Mouse (Mus musculus) liver, embryonic 16.5 days (tissue): Measurements from ENCODE around the gene Stk24. TPM values are rescaled to one million over a fixed set of nuclear protein-coding genes. Genes with fewer than 3 reads are reported as not detected.

Experiments
- ATAC-seq: fragments of 200-750 bp; cut with Nextera tagmentation; 2 replicates; pipeline ENCODE4 v1.8.0; 2017; ENCODE audit warnings: low read depth, mild to moderate bottlenecking, moderate number of reproducible peaks, moderate library complexity
- H3K27ac ChIP-seq: fragments of 300-500 bp; sonication (generic); 2 replicates; pipeline ENCODE4 v1.5.1; 2014; ENCODE audit warnings: mild to moderate bottlenecking, low read length
- H3K27me3 ChIP-seq: fragments of 300-500 bp; sonication (generic); 2 replicates; pipeline ENCODE4 v1.6.1; 2014; ENCODE audit warnings: low read depth, low read length, mixed read lengths; ENCODE audit not compliant: control insufficient read depth, insufficient read depth
- H3K36me3 ChIP-seq: fragments of 300-500 bp; sonication (generic); 2 replicates; pipeline ENCODE4 v1.6.1; 2014; ENCODE audit warnings: mild to moderate bottlenecking; ENCODE audit not compliant: control insufficient read depth, insufficient read depth
- H3K4me1 ChIP-seq: fragments of 300-500 bp; sonication (generic); 2 replicates; pipeline ENCODE4 v1.6.1; 2014; ENCODE audit warnings: low read depth, low read length, mixed read lengths; ENCODE audit not compliant: control insufficient read depth
- H3K4me2 ChIP-seq: fragments of 300-500 bp; sonication (generic); 2 replicates; pipeline ENCODE4 v1.6.1; 2014; ENCODE audit warnings: low read depth, low read length, mixed read lengths
- H3K4me3 ChIP-seq: fragments of 300-500 bp; sonication (generic); 2 replicates; pipeline ENCODE4 v1.5.1; 2014; ENCODE audit warnings: low read depth, mild to moderate bottlenecking, low read length
- H3K9ac ChIP-seq: fragments of 300-500 bp; sonication (generic); 2 replicates; pipeline ENCODE4 v1.6.1; 2014; ENCODE audit warnings: low read depth, low read length
- H3K9me3 ChIP-seq: fragments of 300-500 bp; sonication (generic); replicated peaks from 2 replicates; pipeline ENCODE4 v1.6.1; 2016; ENCODE audit warnings: low read length; ENCODE audit not compliant: control insufficient read depth
- WGBS: fragments of 180-500 bp; shearing (Covaris S2); extraction: QIAGEN DNeasy Blood & Tissue Kit; methylation state at CpG from one replicate; pipeline ENCODE4 v1.1.7; 2014; ENCODE audit not compliant: insufficient replicate concordance; 5-methylcytosine and 5-hydroxymethylcytosine counted together
- polyA plus RNA-seq: library from polyadenylated mRNA; unstranded; fragments of >200 nt; fragmentation: Nextera tagmentation; extraction: Ambion mirVana; gene quantifications from 2 replicates; pipeline ENCODE4 v1.2.1, GENCODE M21; 2015

The Stk24 gene
- polyA plus RNA-seq, 1 experiment from 2014 or later = 26.1 TPM

- H3K9me3 ChIP-seq = no peaks in the 10 kb centered on the region
- WGBS = 36% methylated on average over 4 of the region's 4 CpGs
- H3K27ac ChIP-seq = no peak overlapping the region
- no peaks in the 10 kb centered on the region for H3K36me3 ChIP-seq
- H3K4me3 ChIP-seq = no peak overlapping the region
- no peak for ATAC-seq
- no peak overlapping the region for H3K9ac ChIP-seq
- H3K4me2 ChIP-seq = no peak overlapping the region
- no peaks in the 10 kb centered on the region; the same call in 1 of the 2 replicates for H3K4me1 ChIP-seq
- no peaks in the 10 kb centered on the region for H3K27me3 ChIP-seq
Observed at GRCm38 (mm10) chr14:121262606-121263005, 117.2 kb downstream of the Stk24 start.

DNA sequence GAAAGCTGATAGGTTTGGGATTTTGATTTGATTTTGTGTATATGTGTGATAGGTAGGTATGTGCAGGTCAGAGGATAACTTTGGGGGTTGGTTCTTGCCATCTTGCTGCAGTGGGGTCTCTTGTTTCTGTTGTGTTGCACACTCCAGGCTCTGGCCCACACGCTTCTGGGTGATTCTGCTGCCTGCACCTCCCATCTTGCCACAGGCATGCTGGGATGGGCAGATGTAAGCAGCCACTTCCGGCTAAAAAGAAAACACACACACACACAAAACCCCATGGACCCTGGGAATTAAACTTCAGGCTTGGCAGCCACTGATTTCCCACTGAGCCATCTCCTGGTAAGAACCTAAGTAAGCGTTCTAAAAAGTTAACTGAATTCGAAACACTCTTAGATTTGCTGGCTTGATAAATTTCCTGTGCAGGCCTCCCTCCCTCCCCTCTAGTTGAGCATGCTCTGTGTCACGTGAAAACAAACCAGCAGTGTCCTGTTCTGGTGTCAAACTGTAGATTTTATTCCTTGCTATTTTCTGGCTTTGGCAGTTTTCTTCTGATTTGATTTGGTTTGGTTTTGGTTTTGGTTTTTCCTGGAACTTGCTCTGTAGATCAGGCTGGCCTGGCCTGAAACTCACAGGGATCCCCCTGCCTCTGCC is 118.5 kb downstream of the Stk24 start:
- Histone ChIP-seq H3K4me3 (no peak overlapping the region), H3K9ac (no peak overlapping the region), H3K4me2 (no peak overlapping the region), H3K9me3 (no peaks in the 10 kb centered on the region), H3K36me3 (no peaks in the 10 kb centered on the region), H3K4me1 (no peaks in the 10 kb centered on the region; the same call in 1 of the 2 replicates), H3K27me3 (no peaks in the 10 kb centered on the region), H3K27ac (no peak overlapping the region)
- WGBS = 38% methylated on average over 5 of the region's 5 CpGs
- ATAC-seq = no peak

DNA sequence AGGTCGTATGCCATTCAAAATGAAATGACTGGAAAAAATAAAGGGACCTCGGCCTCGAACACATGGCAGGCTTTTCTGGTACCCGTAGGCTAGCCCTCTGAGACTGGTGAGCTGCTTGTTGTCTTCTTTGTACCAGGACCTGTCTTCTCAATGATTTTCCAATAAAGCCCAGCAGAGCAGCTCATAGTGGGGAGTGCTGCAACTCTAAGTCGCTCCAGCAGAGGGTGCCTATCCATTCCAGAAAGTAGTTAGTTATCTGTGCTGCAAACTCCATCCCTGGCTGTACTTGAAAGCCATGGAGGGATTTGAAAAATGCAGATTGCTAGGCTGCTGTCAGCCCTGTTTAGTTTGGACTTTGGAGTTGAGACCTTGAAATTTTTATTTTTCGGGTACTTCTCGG is 120.0 kb downstream of the Stk24 start:
- Histone ChIP-seq H3K27me3 (no peaks in the 10 kb centered on the region), H3K4me2 (no peak overlapping the region), H3K36me3 (no peaks in the 10 kb centered on the region), H3K27ac (no peak overlapping the region), H3K9me3 (no peaks in the 10 kb centered on the region), H3K4me3 (no peak overlapping the region), H3K9ac (no peak overlapping the region), H3K4me1 (no peaks in the 10 kb centered on the region; the same call in 1 of the 2 replicates)
- 36% methylated on average over 7 of the region's 7 CpGs for WGBS
- ATAC-seq = no peak

DNA sequence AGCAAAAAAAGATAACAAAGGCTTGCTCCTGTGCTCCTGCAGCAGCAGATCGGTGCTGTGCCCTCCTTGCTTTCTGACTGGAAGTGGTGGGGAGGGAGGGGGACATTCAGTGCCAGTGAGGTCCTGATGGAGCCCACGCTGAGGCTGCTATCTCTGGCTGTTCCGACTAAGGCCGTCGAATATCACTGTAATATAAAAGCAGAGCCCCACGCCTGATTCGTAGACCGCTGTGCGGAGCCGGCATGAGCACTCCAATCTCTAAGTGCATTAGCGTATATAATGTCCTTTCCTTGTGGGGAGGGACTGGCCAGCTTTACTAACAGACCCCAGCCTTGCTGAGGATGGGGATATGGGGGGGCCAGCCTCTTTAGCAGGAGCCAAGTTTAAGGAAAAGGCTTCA is 120.5 kb downstream of the Stk24 start:
- Histone ChIP-seq H3K9me3 (no peaks in the 10 kb centered on the region), H3K4me2 (no peak overlapping the region), H3K36me3 (no peaks in the 10 kb centered on the region), H3K27ac (no peak overlapping the region), H3K9ac (no peak overlapping the region), H3K27me3 (no peaks in the 10 kb centered on the region), H3K4me3 (no peak overlapping the region), H3K4me1 (no peaks in the 10 kb centered on the region; the same call in 1 of the 2 replicates)
- no peak for ATAC-seq
- 77% methylated on average over 11 of the region's 11 CpGs for WGBS

GRCm38 (mm10) chr14:121256896-121257295 is 122.9 kb downstream of the Stk24 start:
- H3K4me3 ChIP-seq = no peak overlapping the region
- no peaks in the 10 kb centered on the region for H3K9me3 ChIP-seq
- H3K27ac ChIP-seq = no peak overlapping the region
- H3K4me1 ChIP-seq = no peaks in the 10 kb centered on the region; the same call in 1 of the 2 replicates
- no peaks in the 10 kb centered on the region for H3K36me3 ChIP-seq
- no peak for ATAC-seq
- no peak overlapping the region for H3K4me2 ChIP-seq
- no peaks in the 10 kb centered on the region for H3K27me3 ChIP-seq
- 62% methylated on average over 7 of the region's 7 CpGs for WGBS
- H3K9ac ChIP-seq = no peak overlapping the region

DNA sequence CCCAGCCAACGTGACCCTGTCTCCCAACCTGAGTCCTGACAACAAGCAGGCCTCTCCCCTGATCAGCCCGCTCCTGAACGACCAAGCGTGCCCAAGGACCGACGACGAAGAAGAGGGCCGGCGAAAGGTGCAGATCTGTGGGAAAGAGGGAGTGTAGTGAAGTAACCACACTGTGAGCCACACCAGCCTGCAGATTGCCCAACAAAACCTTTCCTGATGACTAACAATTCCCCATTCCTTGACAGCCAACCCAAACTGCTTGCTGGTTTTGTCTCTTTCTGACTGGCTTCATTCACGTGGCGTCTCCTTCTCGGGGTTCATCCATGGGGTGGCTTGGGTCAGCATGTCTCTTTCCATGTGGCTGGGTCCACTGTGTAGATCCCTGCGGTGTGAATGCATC is 124.3 kb downstream of the Stk24 start:
- WGBS = 71% methylated on average over 13 of the region's 13 CpGs
- ATAC-seq = no peak
- H3K4me3 ChIP-seq = no peak overlapping the region

GRCm38 (mm10) chr14:121254869-121255268 is 124.9 kb downstream of the Stk24 start:
- no peak overlapping the region for H3K9ac ChIP-seq
- H3K27ac ChIP-seq = no peak overlapping the region
- WGBS = 63% methylated on average over 10 of the region's 10 CpGs
- H3K4me1 ChIP-seq = no peaks in the 10 kb centered on the region; the same call in 1 of the 2 replicates
- no peak overlapping the region for H3K4me2 ChIP-seq
- no peak overlapping the region for H3K4me3 ChIP-seq
- H3K9me3 ChIP-seq = no peaks in the 10 kb centered on the region
- ATAC-seq = no peak
- no peaks in the 10 kb centered on the region for H3K27me3 ChIP-seq
- no peaks in the 10 kb centered on the region for H3K36me3 ChIP-seq

More for the DNA sequence above, 124.3 kb downstream of the Stk24 start:
- Histone ChIP-seq H3K36me3 (no peaks in the 10 kb centered on the region), H3K27ac (no peak overlapping the region), H3K9ac (no peak overlapping the region), H3K27me3 (no peaks in the 10 kb centered on the region), H3K4me2 (no peak overlapping the region), H3K4me1 (no peaks in the 10 kb centered on the region; the same call in 1 of the 2 replicates), H3K9me3 (no peaks in the 10 kb centered on the region)

- WGBS = 60% methylated on average over 10 of the region's 10 CpGs
Observed at GRCm38 (mm10) chr14:121252542-121252941, 127.3 kb downstream of the Stk24 start.

DNA sequence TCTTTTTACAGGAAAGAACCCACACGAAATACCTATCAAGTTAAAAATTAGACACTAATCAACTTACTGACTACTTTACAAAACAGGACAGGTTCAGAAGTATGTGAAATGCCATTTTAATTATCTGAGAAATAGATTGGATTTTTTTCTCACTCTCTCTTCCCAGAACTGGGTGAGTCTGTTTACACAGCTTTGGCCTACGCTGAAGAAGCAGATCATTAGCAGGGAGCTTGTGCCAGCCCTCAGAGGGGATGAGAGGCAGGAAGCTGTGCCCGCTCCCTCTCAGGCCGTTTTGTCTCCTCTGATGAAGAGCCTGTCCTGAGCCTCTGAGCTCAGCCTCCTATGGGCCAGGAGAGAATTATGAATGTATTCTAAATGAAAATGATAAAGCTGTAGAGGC is 128.1 kb downstream of the Stk24 start:
- Histone ChIP-seq H3K4me2 (no peak overlapping the region), H3K9ac (no peak overlapping the region), H3K4me3 (no peak overlapping the region), H3K4me1 (no peaks in the 10 kb centered on the region; the same call in 1 of the 2 replicates), H3K36me3 (no peaks in the 10 kb centered on the region), H3K27ac (no peak overlapping the region), H3K27me3 (no peaks in the 10 kb centered on the region), H3K9me3 (no peaks in the 10 kb centered on the region)
- 45% methylated on average over 4 of the region's 4 CpGs for WGBS
- no peak for ATAC-seq

More at GRCm38 (mm10) chr14:121252542-121252941, 127.3 kb downstream of the Stk24 start:
- H3K4me1 ChIP-seq = no peaks in the 10 kb centered on the region; the same call in 1 of the 2 replicates
- H3K4me3 ChIP-seq = no peak overlapping the region
- H3K4me2 ChIP-seq = no peak overlapping the region
- ATAC-seq = 0 out of 2 replicates have a peak, but pooled peaks have one; percentile 35
- no peaks in the 10 kb centered on the region for H3K36me3 ChIP-seq
- no peaks in the 10 kb centered on the region for H3K27me3 ChIP-seq
- H3K9ac ChIP-seq = no peak overlapping the region
- H3K27ac ChIP-seq = no peak overlapping the region
- no peaks in the 10 kb centered on the region for H3K9me3 ChIP-seq
